Mouse (Mus musculus) thymus, adult 2 months (tissue): ENCODE results near the gene Zfp27. TPM values are rescaled to one million over a fixed set of nuclear protein-coding genes. Genes with fewer than 3 reads are reported as not detected.

Experiments used
- DNase-seq: peaks from one replicate; pipeline ENCODE4 v3.0.0; 2021
- H3K27ac ChIP-seq: fragments of 200-500 bp; 2 replicates; pipeline ENCODE4 v1.5.1; 2012; ENCODE audit warnings: low read length, control low read depth; ENCODE audit not compliant: control insufficient read depth, insufficient read depth
- H3K27me3 ChIP-seq: fragments of 200-500 bp; 2 replicates; pipeline ENCODE4 v1.6.1; 2012; ENCODE audit warnings: mild to moderate bottlenecking, low read length, moderate library complexity, mixed read lengths; ENCODE audit not compliant: control insufficient read depth, insufficient read depth
- H3K36me3 ChIP-seq: fragments of 200-500 bp; 2 replicates; pipeline ENCODE4 v1.6.1; 2012; ENCODE audit warnings: mild to moderate bottlenecking, low read length, moderate library complexity; ENCODE audit not compliant: control insufficient read depth, insufficient read depth
- H3K4me1 ChIP-seq: fragments of 200-500 bp; replicated peaks from 2 replicates; pipeline ENCODE4 v1.6.1; 2012; ENCODE audit warnings: low read length; ENCODE audit not compliant: control insufficient read depth, insufficient read depth
- H3K4me3 ChIP-seq: fragments of 200-500 bp; 2 replicates; pipeline ENCODE4 v1.5.1; 2012; ENCODE audit warnings: mild to moderate bottlenecking, low read length, control low read depth, moderate library complexity; ENCODE audit not compliant: control insufficient read depth, insufficient read depth
- CTCF ChIP-seq: fragments of 200-500 bp; IDR thresholded peaks from 2 replicates; pipeline ENCODE4 v1.5.1; 2012; ENCODE audit warnings: mild to moderate bottlenecking, control low read depth, low read length, moderate library complexity, borderline replicate concordance; ENCODE audit not compliant: control insufficient read depth, poor library complexity, insufficient read depth; ENCODE audit errors: extremely low read depth
- POLR2A ChIP-seq: fragments of 200-500 bp; IDR thresholded peaks from 2 replicates; pipeline ENCODE4 v1.6.1; 2012; ENCODE audit warnings: mild to moderate bottlenecking, low read length, control low read depth, moderate library complexity; ENCODE audit not compliant: control insufficient read depth, poor library complexity, insufficient read depth; ENCODE audit errors: extremely low read depth
- WGBS: fragments of 180-500 bp; shearing (Covaris S2); methylation state at CpG from one replicate; pipeline ENCODE4 v1.1.7; 2018; 5-methylcytosine and 5-hydroxymethylcytosine counted together
- polyA plus RNA-seq: library from polyadenylated mRNA; depleted of rRNA; stranded (reverse); fragments of >200 nt; gene quantifications from 2 replicates; pipeline ENCODE4 v1.2.3, GENCODE M21; 2012; rRNA removed

Zfp27 gene
- polyA plus RNA-seq: 2.5 and 3.5 TPM in 2 replicates

DNA sequence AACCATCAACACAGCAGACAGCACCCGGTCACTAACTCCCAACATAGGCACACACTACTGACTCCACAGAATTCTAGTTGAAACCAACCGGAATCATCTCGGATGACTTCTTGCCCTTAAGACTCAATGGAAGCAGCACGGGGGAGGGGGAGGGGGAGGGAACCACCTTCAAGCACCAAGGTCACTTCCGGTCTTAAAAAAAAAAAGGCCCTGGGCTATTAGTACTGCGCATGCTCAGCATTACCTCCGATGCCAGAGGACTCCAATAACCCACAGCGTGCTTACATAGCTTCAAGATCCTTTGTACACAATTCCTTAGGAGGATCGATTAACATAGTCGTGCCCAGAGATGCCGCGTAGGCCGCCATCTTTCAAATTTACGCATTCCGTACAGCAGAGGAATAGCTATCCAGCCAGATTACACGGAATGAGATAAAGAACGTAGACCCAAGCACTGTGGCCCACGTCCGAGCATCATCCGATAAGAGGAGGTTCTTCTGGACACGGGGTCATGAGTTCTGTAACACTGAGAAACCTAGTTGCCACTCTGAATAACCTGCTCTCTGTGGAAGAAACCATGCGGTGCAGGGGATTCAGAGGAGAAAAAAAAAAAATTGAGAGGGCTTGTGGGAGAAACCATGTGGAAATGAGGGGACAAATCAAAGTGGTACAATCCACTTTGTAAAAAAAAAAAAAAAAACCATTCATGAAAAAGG, at the start of gene Zfp27:
TSS of gene Zfp27 (minus strand) at position 607 of the 716 bp plus-strand sequence.
- Histone ChIP-seq H3K4me3 (peak within 1 kb of the TSS; percentile 61), H3K27me3 (no peaks in the 10 kb centered on the region), H3K27ac (peak within 1 kb of the TSS; percentile 82), H3K36me3 (no peaks in the 10 kb centered on the region), H3K4me1 (peaks cover 4% of the 10 kb centered on the region; the same call in 1 of the 2 replicates)
- no peak for TF ChIP-seq CTCF
- TF ChIP-seq POLR2A: no peak
- WGBS: under 1% methylated on average over 22 of the region's 22 CpGs
- peak; percentile 48 for DNase-seq

DNA sequence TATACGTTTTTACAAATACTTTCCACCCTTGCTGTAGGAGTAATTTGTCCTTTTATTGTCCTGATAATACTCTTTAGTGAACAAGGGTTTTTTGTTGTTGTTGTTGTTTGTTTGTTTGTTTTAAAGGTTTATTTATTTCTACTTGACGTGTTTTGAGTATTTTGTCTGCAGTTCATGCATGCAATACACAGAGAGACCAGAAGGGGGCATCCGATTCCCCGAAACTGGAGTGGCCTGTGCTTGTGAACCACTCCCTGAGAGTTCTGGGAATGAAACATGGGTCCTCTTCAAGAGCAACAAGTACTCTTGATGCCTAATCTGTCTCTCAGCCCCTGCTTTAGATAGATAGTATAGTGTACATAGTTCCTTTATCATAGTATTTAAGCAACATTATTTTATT, 48.4 kb upstream of the Zfp27 start:
- 0 out of 2 replicates have a peak, but pooled peaks cover under 1% of the 10 kb centered on the region for H3K36me3 ChIP-seq
- H3K27me3 ChIP-seq: no peaks in the 10 kb centered on the region
- TF ChIP-seq POLR2A: no peak
- TF ChIP-seq CTCF: no peak
- H3K4me3 ChIP-seq: no peak overlapping the region
- peak; percentile 47 for DNase-seq
- no peaks in the 10 kb centered on the region for H3K4me1 ChIP-seq
- no peak overlapping the region for H3K27ac ChIP-seq
- 36% methylated on average over 4 of the region's 4 CpGs for WGBS

DNA sequence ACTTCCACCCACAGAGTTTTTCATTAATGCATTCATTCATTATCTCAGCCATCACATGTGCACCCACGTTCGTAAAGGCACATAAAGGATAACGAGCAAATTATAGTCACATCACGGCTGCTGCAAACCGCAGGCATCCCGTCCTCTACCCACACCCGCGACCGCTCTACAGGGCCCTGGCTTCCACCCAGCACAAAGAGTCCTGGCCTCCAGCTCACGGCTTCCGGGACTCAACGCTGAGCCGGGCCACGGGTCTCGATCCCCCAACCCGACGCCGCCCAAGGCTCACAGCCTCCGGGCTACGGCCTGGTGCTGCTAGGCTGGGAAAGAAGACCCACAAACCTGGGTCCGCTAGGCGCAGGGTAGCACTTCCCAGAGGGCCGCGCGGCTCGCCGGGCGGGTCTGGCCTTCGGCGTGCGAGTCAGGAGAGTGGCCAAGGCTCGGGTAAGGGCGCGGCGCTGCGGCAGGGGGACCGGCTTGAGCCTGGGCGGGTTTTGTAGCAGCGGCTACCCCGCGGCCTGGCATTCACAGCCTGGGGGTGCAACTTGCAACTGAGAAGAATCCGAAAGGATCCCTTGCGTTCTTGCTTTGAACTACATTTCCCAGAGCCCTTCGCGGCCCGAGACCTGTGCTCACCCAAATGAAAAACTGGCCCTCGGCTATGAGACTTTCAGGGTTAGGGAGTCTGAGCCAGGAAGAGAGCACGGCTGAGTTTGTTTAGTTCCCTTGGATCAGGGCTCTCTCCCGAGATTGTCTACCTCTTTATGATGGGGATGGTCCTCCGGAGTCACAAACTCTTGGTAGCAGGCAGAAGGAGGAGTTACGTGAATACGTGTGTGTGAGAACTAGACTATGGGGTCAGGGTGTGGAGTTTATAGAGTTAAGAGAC, 47.4 kb upstream of the Zfp27 start, which contains the start of gene Zfp74:
TSS of gene Zfp74 (minus strand) at position 577 of the 889 bp plus-strand sequence.
- Histone ChIP-seq H3K27me3 (no peaks in the 10 kb centered on the region), H3K4me3 (peak within 1 kb of the TSS; percentile 68), H3K36me3 (0 out of 2 replicates have a peak, but pooled peaks cover 3% of the 10 kb centered on the region), H3K4me1 (no peaks in the 10 kb centered on the region), H3K27ac (peak within 1 kb of the TSS; percentile 50)
- whole genome bisulfite sequencing: 1% methylated on average over 52 of the region's 52 CpGs
- TF ChIP-seq CTCF (0 out of 2 replicates have a peak, but pooled peaks have one; percentile 43), POLR2A (peak; percentile 20; the same call in 1 of the 2 replicates)
- peak; percentile 79 for DNase-seq

DNA sequence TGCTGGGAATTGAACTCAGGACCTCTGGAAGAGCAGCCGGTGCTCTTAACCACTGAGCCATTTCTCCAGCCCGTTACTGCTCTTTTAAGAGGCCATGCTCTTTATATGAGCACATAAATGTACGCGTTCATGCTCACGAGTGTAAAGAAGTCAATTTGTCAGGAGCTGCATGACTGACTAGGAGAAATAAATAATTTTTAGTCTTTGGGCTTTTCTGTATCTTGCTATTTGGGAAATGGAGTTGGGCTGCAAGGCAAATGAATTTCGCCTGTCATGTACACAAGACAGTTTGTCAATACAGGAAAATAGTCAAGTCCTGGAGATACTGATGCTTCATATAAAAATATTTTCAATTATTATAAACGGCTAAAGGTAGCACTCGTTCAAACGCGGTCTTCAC, 46.7 kb upstream of the Zfp27 start:
- Histone ChIP-seq H3K36me3 (0 out of 2 replicates have a peak, but pooled peaks cover 3% of the 10 kb centered on the region), H3K27me3 (no peaks in the 10 kb centered on the region), H3K4me1 (no peaks in the 10 kb centered on the region), H3K27ac (no peak overlapping the region), H3K4me3 (peak overlapping the region; percentile 68; the same call in 1 of the 2 replicates)
- 30% methylated on average over 10 of the region's 10 CpGs for WGBS
- DNase-seq: no peak
- TF ChIP-seq CTCF (no peak), POLR2A (no peak)

DNA sequence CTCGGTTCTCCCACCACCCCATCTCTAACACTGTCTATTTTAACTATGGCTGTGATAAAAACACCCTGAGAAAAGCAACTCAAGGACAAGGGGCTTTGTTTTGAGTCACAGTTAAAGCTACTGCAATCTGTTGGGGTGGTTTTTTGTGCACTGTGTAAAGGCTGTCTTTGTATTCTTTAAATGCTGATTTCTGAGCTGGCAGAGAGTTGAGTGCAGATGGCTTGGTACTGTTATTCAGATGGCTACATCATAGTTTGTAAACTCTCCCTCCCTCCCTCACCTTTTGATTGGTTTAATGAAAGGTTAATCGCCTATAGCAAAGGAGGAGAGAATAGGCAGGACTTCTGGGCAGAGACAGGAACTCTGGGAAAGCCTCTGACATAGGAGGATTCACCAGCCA, 37.8 kb upstream of the Zfp27 start:
- Histone ChIP-seq H3K27ac (no peak overlapping the region), H3K36me3 (no peaks in the 10 kb centered on the region), H3K4me1 (no peaks in the 10 kb centered on the region), H3K4me3 (no peak overlapping the region), H3K27me3 (no peaks in the 10 kb centered on the region)
- no peak for DNase-seq
- WGBS: 93% methylated on average over 2 of the region's 2 CpGs
- TF ChIP-seq POLR2A (no peak), CTCF (no peak)

DNA sequence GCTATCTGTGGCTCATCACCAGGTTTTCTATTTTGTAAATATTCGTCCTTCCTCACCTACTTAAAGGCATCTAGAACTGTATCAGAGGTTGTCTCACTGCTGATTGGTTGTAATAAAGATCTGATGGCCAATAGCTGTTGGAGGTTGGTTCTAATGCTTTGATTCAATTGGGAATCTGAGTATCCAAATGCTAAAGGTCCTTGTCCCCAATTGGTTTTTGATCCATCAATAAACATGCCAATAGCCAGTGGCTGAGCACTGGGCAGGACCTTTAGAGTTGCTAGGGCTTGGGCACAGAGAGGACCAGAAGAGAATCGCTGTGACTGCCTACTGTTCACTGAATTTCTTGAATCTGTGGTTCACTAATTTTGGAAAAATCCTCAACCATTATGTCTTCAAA, 37.3 kb upstream of the Zfp27 start:
- Histone ChIP-seq H3K4me3 (no peak overlapping the region), H3K27ac (no peak overlapping the region), H3K4me1 (no peaks in the 10 kb centered on the region), H3K36me3 (no peaks in the 10 kb centered on the region), H3K27me3 (no peaks in the 10 kb centered on the region)
- TF ChIP-seq CTCF (no peak), POLR2A (no peak)
- no peak for DNase-seq
- 100% methylated on average over 2 of the region's 2 CpGs for WGBS

DNA sequence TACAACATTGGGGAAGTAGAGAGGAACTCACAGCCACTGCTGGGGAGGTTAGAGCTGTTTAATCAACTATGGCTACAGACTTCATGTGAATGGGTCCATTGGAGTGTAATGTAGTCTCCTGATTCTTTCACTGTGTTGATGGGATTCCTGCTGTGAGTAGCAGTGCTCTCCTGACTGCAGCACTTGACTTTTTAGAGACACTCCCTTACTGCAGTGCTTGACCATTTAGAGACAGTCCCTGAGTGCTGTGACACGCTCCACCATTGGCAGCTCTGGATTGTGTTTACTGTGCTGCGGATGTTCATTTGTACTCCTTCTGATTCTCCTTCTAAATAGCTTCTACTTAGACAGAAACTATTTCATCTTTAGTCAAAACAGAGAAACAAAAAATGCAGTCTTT, 36.4 kb upstream of the Zfp27 start:
- Histone ChIP-seq H3K36me3 (peaks cover 4% of the 10 kb centered on the region), H3K27ac (no peak overlapping the region), H3K4me3 (no peak overlapping the region), H3K4me1 (no peaks in the 10 kb centered on the region), H3K27me3 (no peaks in the 10 kb centered on the region)
- no peak for DNase-seq
- TF ChIP-seq CTCF: no peak
- TF ChIP-seq POLR2A: no peak
- WGBS: 90% methylated on average over 2 of the region's 2 CpGs
